Mouse (Mus musculus): ENCODE measurements around the gene Hpgds. TPM values are rescaled to one million over a fixed set of nuclear protein-coding genes. Genes with fewer than 3 reads are reported as not detected.

Gene Hpgds
- total RNA-seq, 2 experiments from 2014 or later: 3.2 to 4.6 TPM

Other genes starting within 250 kb of the Hpgds start
- 10 to 100 TPM; 43.6 to 45.1 TPM for gene Smarcad1, start 102.3 kb downstream of the Hpgds start, total RNA-seq (2021)
- gene C130060K24Rik, start 236.2 kb upstream of the Hpgds start, total RNA-seq (2021): under 1 TPM; 0.14 to 0.69 TPM